Mouse (Mus musculus): ENCODE results near the gene Gfap. TPM values are rescaled to one million over a fixed set of nuclear protein-coding genes. Genes with fewer than 3 reads are reported as not detected.

Gfap gene
- polyA plus RNA-seq, 1 experiment from 2014 or later = 0.15 TPM

GRCm38 (mm10) chr11:102918077-102918476, 17.4 kb upstream of the Gfap start:
- Histone ChIP-seq H3K4me2 (ENCODE audit: low read length) (no peak overlapping the region), H3K9me3 (ENCODE audit: control insufficient read depth, low read length) (no peaks in the 10 kb centered on the region), H3K27ac (replicated peaks in 1 of 2; ENCODE audit: control insufficient read depth in 1 of 2, insufficient read depth in 1 of 2, low read depth in 2 of 2, low read length in 2 of 2) (no peak overlapping the region), H3K36me3 (ENCODE audit: control insufficient read depth, insufficient read depth, low read length) (peaks cover 48% of the 10 kb centered on the region), H3K4me3 (ENCODE audit: control insufficient read depth in 1 of 2, insufficient read depth in 1 of 2, low read depth in 1 of 2, low read length in 2 of 2) (no peak overlapping the region), H3K4me1 (ENCODE audit: control insufficient read depth in 2 of 2, insufficient read depth in 2 of 2, low read length in 2 of 2) (peaks cover 0 to 8% of the 10 kb centered on the region in 2 experiments; a peak in 1 of 4 replicates), H3K27me3 (ENCODE audit: control insufficient read depth, insufficient read depth, low read length) (no peaks in the 10 kb centered on the region), H3K9ac (ENCODE audit: low read length) (no peak overlapping the region)
- WGBS = 90% methylated on average over 4 of the region's 4 CpGs
- no peak for ATAC-seq (ENCODE audit: insufficient number of reproducible peaks, insufficient read depth, low FRiP score, low read depth)

GRCm38 (mm10) chr11:102915380-102915779, 14.7 kb upstream of the Gfap start:
- no peaks in the 10 kb centered on the region for H3K27me3 ChIP-seq (ENCODE audit: control insufficient read depth, insufficient read depth, low read length)
- no peak overlapping the region for H3K27ac ChIP-seq (replicated peaks in 1 of 2; ENCODE audit: control insufficient read depth in 1 of 2, insufficient read depth in 1 of 2, low read depth in 2 of 2, low read length in 2 of 2)
- peaks cover 66% of the 10 kb centered on the region for H3K36me3 ChIP-seq (ENCODE audit: control insufficient read depth, insufficient read depth, low read length)
- H3K4me1 ChIP-seq (ENCODE audit: control insufficient read depth in 2 of 2, insufficient read depth in 2 of 2, low read length in 2 of 2) = no peaks in the 10 kb centered on the region
- no peaks in the 10 kb centered on the region for H3K9me3 ChIP-seq (ENCODE audit: control insufficient read depth, low read length)
- H3K4me2 ChIP-seq (ENCODE audit: low read length) = no peak overlapping the region
- WGBS = 89% methylated on average over 9 of the region's 9 CpGs
- ATAC-seq (ENCODE audit: insufficient number of reproducible peaks, insufficient read depth, low FRiP score, low read depth) = no peak
- no peak overlapping the region for H3K9ac ChIP-seq (ENCODE audit: low read length)
- no peak overlapping the region for H3K4me3 ChIP-seq (ENCODE audit: control insufficient read depth in 1 of 2, insufficient read depth in 1 of 2, low read depth in 1 of 2, low read length in 2 of 2)

DNA sequence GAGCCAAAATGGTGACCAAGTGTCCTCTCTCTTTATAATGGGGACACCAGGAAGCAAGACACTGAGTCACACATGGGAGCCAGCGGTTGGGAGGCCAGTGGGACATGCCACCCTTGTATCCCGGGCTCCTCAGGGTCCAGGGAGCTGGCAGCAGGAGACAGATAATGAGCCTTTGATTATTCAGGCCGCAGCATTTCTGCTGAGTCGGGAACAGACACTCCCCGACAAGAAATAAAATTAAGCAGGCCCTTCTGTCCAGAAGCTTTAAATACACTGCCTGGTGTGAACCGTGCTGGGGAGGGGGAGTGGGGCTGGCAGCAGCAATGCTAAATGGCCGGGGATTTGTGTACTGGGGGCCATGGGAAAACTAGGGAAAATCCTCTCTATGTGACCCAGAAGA, 10.7 kb upstream of the Gfap start:
- Histone ChIP-seq H3K9ac (ENCODE audit: low read length) (no peak overlapping the region), H3K36me3 (ENCODE audit: control insufficient read depth, insufficient read depth, low read length) (peaks cover 99% of the 10 kb centered on the region), H3K9me3 (ENCODE audit: control insufficient read depth, low read length) (no peaks in the 10 kb centered on the region), H3K4me2 (ENCODE audit: low read length) (no peak overlapping the region), H3K27ac (replicated peaks in 1 of 2; ENCODE audit: control insufficient read depth in 1 of 2, insufficient read depth in 1 of 2, low read depth in 2 of 2, low read length in 2 of 2) (no peak overlapping the region), H3K27me3 (ENCODE audit: control insufficient read depth, insufficient read depth, low read length) (no peaks in the 10 kb centered on the region), H3K4me1 (ENCODE audit: control insufficient read depth in 2 of 2, insufficient read depth in 2 of 2, low read length in 2 of 2) (no peaks in the 10 kb centered on the region), H3K4me3 (ENCODE audit: control insufficient read depth in 1 of 2, insufficient read depth in 1 of 2, low read depth in 1 of 2, low read length in 2 of 2) (no peak overlapping the region)
- ATAC-seq (ENCODE audit: insufficient number of reproducible peaks, insufficient read depth, low FRiP score, low read depth) = no peak
- WGBS = 72% methylated on average over 7 of the region's 7 CpGs

DNA sequence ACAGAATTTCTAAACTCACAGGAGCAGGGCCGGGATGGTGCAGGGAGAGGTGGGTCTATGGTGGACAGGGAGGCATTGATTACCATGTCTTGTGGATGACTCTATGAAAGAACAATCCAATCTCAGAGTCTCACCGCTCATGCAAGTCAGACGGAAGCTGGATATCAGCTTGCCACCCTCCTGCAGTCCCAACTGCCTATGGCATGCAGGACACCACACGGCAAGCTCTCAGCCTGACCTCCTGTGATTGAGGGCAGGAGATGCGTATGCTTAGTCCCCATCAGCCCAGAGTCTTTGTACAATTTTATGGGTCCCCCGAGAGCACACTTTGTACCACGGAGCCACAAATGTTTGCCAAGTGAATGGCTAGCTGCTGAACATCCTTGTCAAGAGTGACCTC, 2.9 kb upstream of the Gfap start:
- Histone ChIP-seq H3K9me3 (ENCODE audit: control insufficient read depth, low read length) (no peaks in the 10 kb centered on the region), H3K27ac (replicated peaks in 1 of 2; ENCODE audit: control insufficient read depth in 1 of 2, insufficient read depth in 1 of 2, low read depth in 2 of 2, low read length in 2 of 2) (no peak overlapping the region), H3K4me1 (ENCODE audit: control insufficient read depth in 2 of 2, insufficient read depth in 2 of 2, low read length in 2 of 2) (no peaks in the 10 kb centered on the region; a peak in 1 of 4 replicates), H3K27me3 (ENCODE audit: control insufficient read depth, insufficient read depth, low read length) (peaks cover 2% of the 10 kb centered on the region; the same call in 1 of the 2 replicates), H3K4me2 (ENCODE audit: low read length) (no peak overlapping the region), H3K9ac (ENCODE audit: low read length) (no peak overlapping the region), H3K36me3 (ENCODE audit: control insufficient read depth, insufficient read depth, low read length) (peaks cover 37% of the 10 kb centered on the region), H3K4me3 (ENCODE audit: control insufficient read depth in 1 of 2, insufficient read depth in 1 of 2, low read depth in 1 of 2, low read length in 2 of 2) (no peak overlapping the region)
- WGBS = 71% methylated on average over 7 of the region's 7 CpGs
- no peak for ATAC-seq (ENCODE audit: insufficient number of reproducible peaks, insufficient read depth, low FRiP score, low read depth)

GRCm38 (mm10) chr11:102902107-102902506, 1.4 kb upstream of the Gfap start:
- H3K4me3 ChIP-seq (ENCODE audit: control insufficient read depth in 1 of 2, insufficient read depth in 1 of 2, low read depth in 1 of 2, low read length in 2 of 2) = no peak overlapping the region
- 75% methylated on average over 5 of the region's 5 CpGs for WGBS
- no peak for ATAC-seq (ENCODE audit: insufficient number of reproducible peaks, insufficient read depth, low FRiP score, low read depth)
- H3K27ac ChIP-seq (replicated peaks in 1 of 2; ENCODE audit: control insufficient read depth in 1 of 2, insufficient read depth in 1 of 2, low read depth in 2 of 2, low read length in 2 of 2) = no peak overlapping the region
- H3K36me3 ChIP-seq (ENCODE audit: control insufficient read depth, insufficient read depth, low read length) = peaks cover 22% of the 10 kb centered on the region
- H3K9me3 ChIP-seq (ENCODE audit: control insufficient read depth, low read length) = no peaks in the 10 kb centered on the region
- peaks cover 8% of the 10 kb centered on the region for H3K27me3 ChIP-seq (ENCODE audit: control insufficient read depth, insufficient read depth, low read length)
- no peak overlapping the region for H3K9ac ChIP-seq (ENCODE audit: low read length)
- H3K4me1 ChIP-seq (ENCODE audit: control insufficient read depth in 2 of 2, insufficient read depth in 2 of 2, low read length in 2 of 2) = no peaks in the 10 kb centered on the region; a peak in 1 of 4 replicates
- no peak overlapping the region for H3K4me2 ChIP-seq (ENCODE audit: low read length)

DNA sequence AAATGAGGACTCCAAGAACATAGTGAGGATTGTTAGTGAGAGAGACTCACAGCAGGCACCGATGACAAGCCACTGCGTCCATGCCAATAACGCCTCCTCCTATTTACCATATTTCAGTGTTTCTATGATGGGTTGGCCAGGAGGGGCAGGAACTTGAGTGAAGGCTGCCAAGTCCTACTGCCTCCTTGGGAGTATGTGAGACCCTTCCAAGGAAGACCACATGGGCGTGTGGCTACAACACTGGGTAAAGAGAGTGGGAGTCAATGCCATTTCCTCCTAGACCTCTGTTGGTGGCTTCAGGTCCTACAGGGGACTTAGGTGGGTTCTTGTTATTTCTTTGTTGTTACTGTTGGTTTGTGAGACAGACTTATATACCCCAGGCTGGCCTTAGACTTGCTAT, 487 bp upstream of the Gfap start:
- Histone ChIP-seq H3K36me3 (ENCODE audit: control insufficient read depth, insufficient read depth, low read length) (peaks cover 13% of the 10 kb centered on the region), H3K27me3 (ENCODE audit: control insufficient read depth, insufficient read depth, low read length) (peaks cover 18% of the 10 kb centered on the region), H3K9ac (ENCODE audit: low read length) (no peak overlapping the region), H3K27ac (replicated peaks in 1 of 2; ENCODE audit: control insufficient read depth in 1 of 2, insufficient read depth in 1 of 2, low read depth in 2 of 2, low read length in 2 of 2) (no peak overlapping the region), H3K4me3 (ENCODE audit: control insufficient read depth in 1 of 2, insufficient read depth in 1 of 2, low read depth in 1 of 2, low read length in 2 of 2) (no peak overlapping the region), H3K4me2 (ENCODE audit: low read length) (0 out of 2 replicates have a peak overlapping the region, but pooled peaks have one; percentile 16), H3K9me3 (ENCODE audit: control insufficient read depth, low read length) (no peaks in the 10 kb centered on the region), H3K4me1 (ENCODE audit: control insufficient read depth in 2 of 2, insufficient read depth in 2 of 2, low read length in 2 of 2) (no peaks in the 10 kb centered on the region; a peak in 1 of 4 replicates)
- peak; percentile 14; the same call in 1 of the 2 replicates for ATAC-seq (ENCODE audit: insufficient number of reproducible peaks, insufficient read depth, low FRiP score, low read depth)
- WGBS = 55% methylated on average over 4 of the region's 4 CpGs

DNA sequence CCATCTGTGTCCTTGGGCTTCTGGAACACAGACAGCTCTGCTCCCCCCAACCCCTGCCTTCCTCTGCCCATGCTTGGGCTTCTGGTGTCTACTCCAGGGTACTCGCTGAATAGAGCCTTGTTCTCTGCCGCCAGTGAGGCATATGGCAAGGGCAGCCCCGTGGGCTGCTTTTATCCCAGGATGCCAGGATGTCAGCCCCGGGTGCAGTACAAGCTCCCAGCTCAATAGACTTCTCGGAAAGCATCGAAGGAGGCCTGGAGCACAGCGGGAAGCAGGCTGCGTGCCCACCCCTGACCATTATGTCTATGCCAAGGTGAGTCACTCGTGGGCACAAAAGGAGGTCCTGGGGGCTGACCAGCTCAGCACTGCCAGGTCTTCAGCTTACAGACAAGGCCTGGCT, 2.3 kb downstream of the Gfap start:
- H3K4me2 ChIP-seq (ENCODE audit: low read length) = no peak overlapping the region
- H3K4me3 ChIP-seq (ENCODE audit: control insufficient read depth in 1 of 2, insufficient read depth in 1 of 2, low read depth in 1 of 2, low read length in 2 of 2) = no peak overlapping the region
- no peak for ATAC-seq (ENCODE audit: insufficient number of reproducible peaks, insufficient read depth, low FRiP score, low read depth)
- no peaks in the 10 kb centered on the region for H3K36me3 ChIP-seq (ENCODE audit: control insufficient read depth, insufficient read depth, low read length)
- H3K9me3 ChIP-seq (ENCODE audit: control insufficient read depth, low read length) = no peaks in the 10 kb centered on the region
- WGBS = 80% methylated on average over 9 of the region's 9 CpGs
- H3K27ac ChIP-seq (replicated peaks in 1 of 2; ENCODE audit: control insufficient read depth in 1 of 2, insufficient read depth in 1 of 2, low read depth in 2 of 2, low read length in 2 of 2) = no peak overlapping the region
- 0 out of 2 replicates have a peak overlapping the region, but pooled peaks have one; percentile 11 for H3K9ac ChIP-seq (ENCODE audit: low read length)
- peaks cover under 1 to 1% of the 10 kb centered on the region in 2 experiments; a peak in 3 of 4 replicates for H3K4me1 ChIP-seq (ENCODE audit: control insufficient read depth in 2 of 2, insufficient read depth in 2 of 2, low read length in 2 of 2)
- H3K27me3 ChIP-seq (ENCODE audit: control insufficient read depth, insufficient read depth, low read length) = peaks cover 38% of the 10 kb centered on the region

DNA sequence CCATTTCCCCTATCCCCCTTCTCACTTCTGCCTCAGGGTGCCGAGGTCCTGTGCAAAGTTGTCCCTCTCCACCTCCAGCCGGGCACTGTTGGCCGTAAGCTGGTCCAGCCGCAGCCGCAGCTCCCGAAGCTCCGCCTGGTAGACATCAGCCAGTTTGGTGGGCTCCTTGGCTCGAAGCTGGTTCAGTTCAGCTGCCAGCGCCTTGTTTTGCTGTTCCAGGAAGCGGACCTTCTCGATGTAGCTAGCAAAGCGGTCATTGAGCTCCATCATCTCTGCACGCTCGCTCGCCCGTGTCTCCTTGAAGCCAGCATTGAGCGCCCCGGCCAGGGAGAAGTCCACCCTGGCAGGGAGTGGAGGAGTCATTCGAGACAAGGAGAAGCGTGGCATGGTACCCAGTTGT, 4.1 kb downstream of the Gfap start:
- H3K9me3 ChIP-seq (ENCODE audit: control insufficient read depth, low read length) = no peaks in the 10 kb centered on the region

More for the DNA sequence above, 4.1 kb downstream of the Gfap start:
- Histone ChIP-seq H3K27ac (replicated peaks in 1 of 2; ENCODE audit: control insufficient read depth in 1 of 2, insufficient read depth in 1 of 2, low read depth in 2 of 2, low read length in 2 of 2) (no peak overlapping the region), H3K4me2 (ENCODE audit: low read length) (no peak overlapping the region), H3K36me3 (ENCODE audit: control insufficient read depth, insufficient read depth, low read length) (no peaks in the 10 kb centered on the region), H3K4me1 (ENCODE audit: control insufficient read depth in 2 of 2, insufficient read depth in 2 of 2, low read length in 2 of 2) (peaks cover 6% of the 10 kb centered on the region in 2 experiments; a peak in 3 of 4 replicates), H3K9ac (ENCODE audit: low read length) (no peak overlapping the region), H3K4me3 (ENCODE audit: control insufficient read depth in 1 of 2, insufficient read depth in 1 of 2, low read depth in 1 of 2, low read length in 2 of 2) (no peak overlapping the region), H3K27me3 (ENCODE audit: control insufficient read depth, insufficient read depth, low read length) (peaks cover 44% of the 10 kb centered on the region)
- ATAC-seq (ENCODE audit: insufficient number of reproducible peaks, insufficient read depth, low FRiP score, low read depth) = no peak
- 72% methylated on average over 20 of the region's 20 CpGs for WGBS

All from heart, embryonic 14.5 days (tissue).